Mouse (Mus musculus): ENCODE data around the gene Lrrc32. TPM values are rescaled to one million over a fixed set of nuclear protein-coding genes. Genes with fewer than 3 reads are reported as not detected.

The Lrrc32 gene
- polyA plus RNA-seq, 1 experiment, result 0.01 TPM

DNA sequence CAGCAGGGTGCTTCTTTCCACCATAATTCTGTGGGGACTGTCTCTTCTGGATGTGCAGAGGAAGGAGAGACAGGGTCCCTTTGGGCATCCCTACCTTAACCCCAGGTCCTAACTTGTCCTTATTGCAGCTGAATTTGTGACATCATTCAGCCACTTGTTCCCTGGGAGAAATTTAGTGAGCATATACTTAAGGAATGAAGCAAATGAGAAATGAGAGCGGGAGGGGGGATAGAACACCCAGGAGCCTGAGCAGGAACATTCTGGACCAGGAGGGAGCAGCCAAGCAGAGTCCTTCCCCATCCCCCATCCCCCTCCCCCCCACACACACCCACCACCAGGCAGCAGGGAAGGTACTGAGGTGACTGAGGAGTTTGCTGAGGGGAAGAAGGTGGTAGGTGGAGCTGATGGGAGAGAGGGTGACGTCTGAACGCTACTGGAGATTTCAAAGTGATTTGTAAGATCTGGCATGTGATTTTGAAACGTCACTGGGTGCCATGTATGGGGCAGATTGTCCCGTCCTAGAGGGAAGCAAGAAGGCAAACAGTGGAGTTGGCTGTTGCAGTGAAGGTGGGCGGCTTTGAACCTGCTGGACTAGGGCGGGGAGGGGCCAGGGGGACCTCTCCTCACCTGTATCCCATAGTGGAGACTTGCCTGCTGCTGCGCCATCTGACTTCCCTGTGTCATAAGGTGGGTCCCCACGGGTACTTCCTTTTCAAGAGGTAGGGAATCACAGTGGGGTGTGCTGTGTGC is 2.5 kb downstream of the Lrrc32 start:
- Histone ChIP-seq H3K79me2 (ENCODE audit: control insufficient read depth, insufficient read depth) (no peaks in the 10 kb centered on the region), H3K36me3 (ENCODE audit: control insufficient read depth, insufficient read depth) (no peaks in the 10 kb centered on the region), H3K4me3 (ENCODE audit: insufficient read depth, poor library complexity, severe bottlenecking) (no peak overlapping the region), H3K79me3 (ENCODE audit: low read depth) (no peaks in the 10 kb centered on the region), H3K27me3 (ENCODE audit: control insufficient read depth, insufficient read depth, insufficient read length) (no peaks in the 10 kb centered on the region), H3ac (ENCODE audit: control insufficient read depth, insufficient read length, low read depth) (no peak overlapping the region)
- TF ChIP-seq CEBPB (IDR thresholded peaks at IDR 0.05; ENCODE audit: low read depth) (no peak), USF1 (IDR thresholded peaks at IDR 0.05; ENCODE audit: low read depth) (no peak), MYOG (IDR thresholded peaks at IDR 0.05; ENCODE audit: control insufficient read depth, extremely low read depth, insufficient read length) (no peak), MAX (IDR thresholded peaks at IDR 0.05) (no peak), CTCF (IDR thresholded peaks at IDR 0.05; ENCODE audit: control insufficient read depth, insufficient read depth, insufficient read length) (no peak), MYOD1 (IDR thresholded peaks at IDR 0.05; ENCODE audit: control insufficient read depth, insufficient read length, low read depth) (no peak), FOSL1 (IDR thresholded peaks at IDR 0.05; ENCODE audit: insufficient read depth, low read length, poor library complexity, severe bottlenecking) (no peak)

DNA sequence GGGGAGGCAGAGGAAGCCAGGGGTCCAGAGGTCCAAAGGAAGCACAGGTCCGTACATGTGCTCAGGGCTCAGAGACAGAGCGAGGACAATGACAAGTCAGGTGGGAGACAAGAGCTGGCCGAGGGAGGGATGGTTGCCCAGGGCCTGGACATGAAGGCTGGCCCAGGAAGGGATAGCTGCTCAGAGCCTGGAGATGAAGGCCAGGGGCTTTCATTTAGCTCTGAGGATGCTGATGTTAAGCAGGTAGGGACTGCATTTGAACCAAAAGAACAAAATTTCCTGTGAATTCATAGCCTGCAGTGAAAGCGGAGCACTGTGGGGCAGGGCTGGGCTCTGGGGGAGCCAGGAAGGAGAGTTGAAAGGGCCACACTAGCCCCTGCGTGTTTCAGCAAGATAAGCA is 3.2 kb downstream of the Lrrc32 start:
- no peak overlapping the region for H3K4me3 ChIP-seq (ENCODE audit: insufficient read depth, poor library complexity, severe bottlenecking)
- TF ChIP-seq CEBPB (IDR thresholded peaks at IDR 0.05; ENCODE audit: low read depth), result no peak
- TF ChIP-seq FOSL1 (IDR thresholded peaks at IDR 0.05; ENCODE audit: insufficient read depth, low read length, poor library complexity, severe bottlenecking), result no peak
- TF ChIP-seq MAX (IDR thresholded peaks at IDR 0.05), result no peak
- no peak for TF ChIP-seq CTCF (IDR thresholded peaks at IDR 0.05; ENCODE audit: control insufficient read depth, insufficient read depth, insufficient read length)
- no peak for TF ChIP-seq USF1 (IDR thresholded peaks at IDR 0.05; ENCODE audit: low read depth)
- no peak for TF ChIP-seq MYOG (IDR thresholded peaks at IDR 0.05; ENCODE audit: control insufficient read depth, extremely low read depth, insufficient read length)
- no peak for TF ChIP-seq MYOD1 (IDR thresholded peaks at IDR 0.05; ENCODE audit: control insufficient read depth, insufficient read length, low read depth)
- H3K36me3 ChIP-seq (ENCODE audit: control insufficient read depth, insufficient read depth), result no peaks in the 10 kb centered on the region
- H3K27me3 ChIP-seq (ENCODE audit: control insufficient read depth, insufficient read depth, insufficient read length), result no peaks in the 10 kb centered on the region
- no peaks in the 10 kb centered on the region for H3K79me2 ChIP-seq (ENCODE audit: control insufficient read depth, insufficient read depth)
- no peak overlapping the region for H3ac ChIP-seq (ENCODE audit: control insufficient read depth, insufficient read length, low read depth)
- H3K79me3 ChIP-seq (ENCODE audit: low read depth), result no peaks in the 10 kb centered on the region

DNA sequence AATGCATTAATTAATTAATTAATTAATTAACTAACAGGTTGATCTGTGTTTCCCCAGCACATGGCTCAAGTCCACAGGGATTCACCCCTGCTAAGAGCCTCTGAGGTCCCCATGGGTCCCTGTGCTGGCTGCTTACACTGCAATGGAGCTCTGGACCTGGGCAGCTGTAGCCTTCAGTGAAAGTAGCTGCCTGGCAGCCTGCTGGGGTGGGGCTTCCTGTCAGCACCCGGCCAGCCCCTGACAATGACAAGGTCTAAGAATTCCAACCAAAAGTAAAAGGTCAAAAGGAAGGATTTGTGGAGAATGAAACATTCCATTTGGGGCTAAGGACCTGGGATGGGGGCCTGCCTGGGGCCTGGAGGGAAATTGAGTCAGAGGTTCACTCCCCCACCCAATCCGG is 4.2 kb downstream of the Lrrc32 start:
- Histone ChIP-seq H3K79me2 (ENCODE audit: control insufficient read depth, insufficient read depth) (no peaks in the 10 kb centered on the region), H3ac (ENCODE audit: control insufficient read depth, insufficient read length, low read depth) (no peak overlapping the region), H3K4me3 (ENCODE audit: insufficient read depth, poor library complexity, severe bottlenecking) (no peak overlapping the region), H3K36me3 (ENCODE audit: control insufficient read depth, insufficient read depth) (no peaks in the 10 kb centered on the region), H3K79me3 (ENCODE audit: low read depth) (no peaks in the 10 kb centered on the region), H3K27me3 (ENCODE audit: control insufficient read depth, insufficient read depth, insufficient read length) (peaks cover 2% of the 10 kb centered on the region)
- TF ChIP-seq CTCF (IDR thresholded peaks at IDR 0.05; ENCODE audit: control insufficient read depth, insufficient read depth, insufficient read length), result no peak
- no peak for TF ChIP-seq USF1 (IDR thresholded peaks at IDR 0.05; ENCODE audit: low read depth)
- TF ChIP-seq CEBPB (IDR thresholded peaks at IDR 0.05; ENCODE audit: low read depth), result no peak
- no peak for TF ChIP-seq MAX (IDR thresholded peaks at IDR 0.05)
- TF ChIP-seq MYOD1 (IDR thresholded peaks at IDR 0.05; ENCODE audit: control insufficient read depth, insufficient read length, low read depth), result no peak
- TF ChIP-seq MYOG (IDR thresholded peaks at IDR 0.05; ENCODE audit: control insufficient read depth, extremely low read depth, insufficient read length), result no peak
- no peak for TF ChIP-seq FOSL1 (IDR thresholded peaks at IDR 0.05; ENCODE audit: insufficient read depth, low read length, poor library complexity, severe bottlenecking)

DNA sequence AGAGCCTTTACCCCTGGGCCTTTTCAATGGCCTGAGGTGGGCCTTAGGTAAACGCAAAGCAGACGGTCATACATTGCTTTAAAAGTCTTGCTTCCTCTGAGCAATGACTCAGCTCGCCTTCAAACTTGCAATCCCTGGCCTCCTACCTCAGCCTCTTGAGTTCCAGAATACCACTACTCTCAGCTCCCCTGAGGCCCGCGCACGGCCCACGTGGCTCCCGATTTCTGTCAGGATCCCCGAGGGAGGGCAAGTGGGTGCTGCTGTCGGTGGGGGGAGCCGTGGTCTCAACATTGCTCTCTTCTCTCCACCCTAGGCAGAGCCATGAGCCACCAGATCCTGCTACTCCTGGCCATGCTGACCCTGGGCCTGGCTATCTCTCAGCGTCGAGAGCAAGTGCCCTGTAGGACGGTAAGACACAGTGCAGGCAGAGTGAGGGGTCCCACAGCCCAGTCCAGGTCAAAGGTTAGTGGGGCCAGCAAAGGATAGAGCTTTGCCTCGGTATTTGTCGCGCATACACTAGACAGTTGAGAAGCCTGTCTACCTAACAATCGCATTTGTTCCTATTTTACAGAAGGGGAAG is 4.9 kb downstream of the Lrrc32 start:
- TF ChIP-seq CEBPB (IDR thresholded peaks at IDR 0.05; ENCODE audit: low read depth) (no peak), MYOG (IDR thresholded peaks at IDR 0.05; ENCODE audit: control insufficient read depth, extremely low read depth, insufficient read length) (no peak), CTCF (IDR thresholded peaks at IDR 0.05; ENCODE audit: control insufficient read depth, insufficient read depth, insufficient read length) (no peak), MAX (IDR thresholded peaks at IDR 0.05) (no peak), USF1 (IDR thresholded peaks at IDR 0.05; ENCODE audit: low read depth) (no peak), FOSL1 (IDR thresholded peaks at IDR 0.05; ENCODE audit: insufficient read depth, low read length, poor library complexity, severe bottlenecking) (no peak), MYOD1 (IDR thresholded peaks at IDR 0.05; ENCODE audit: control insufficient read depth, insufficient read length, low read depth) (no peak)
- no peak overlapping the region for H3K4me3 ChIP-seq (ENCODE audit: insufficient read depth, poor library complexity, severe bottlenecking)
- no peak overlapping the region for H3ac ChIP-seq (ENCODE audit: control insufficient read depth, insufficient read length, low read depth)
- H3K27me3 ChIP-seq (ENCODE audit: control insufficient read depth, insufficient read depth, insufficient read length), result peaks cover 7% of the 10 kb centered on the region
- no peaks in the 10 kb centered on the region for H3K36me3 ChIP-seq (ENCODE audit: control insufficient read depth, insufficient read depth)
- no peaks in the 10 kb centered on the region for H3K79me3 ChIP-seq (ENCODE audit: low read depth)
- H3K79me2 ChIP-seq (ENCODE audit: control insufficient read depth, insufficient read depth), result no peaks in the 10 kb centered on the region

DNA sequence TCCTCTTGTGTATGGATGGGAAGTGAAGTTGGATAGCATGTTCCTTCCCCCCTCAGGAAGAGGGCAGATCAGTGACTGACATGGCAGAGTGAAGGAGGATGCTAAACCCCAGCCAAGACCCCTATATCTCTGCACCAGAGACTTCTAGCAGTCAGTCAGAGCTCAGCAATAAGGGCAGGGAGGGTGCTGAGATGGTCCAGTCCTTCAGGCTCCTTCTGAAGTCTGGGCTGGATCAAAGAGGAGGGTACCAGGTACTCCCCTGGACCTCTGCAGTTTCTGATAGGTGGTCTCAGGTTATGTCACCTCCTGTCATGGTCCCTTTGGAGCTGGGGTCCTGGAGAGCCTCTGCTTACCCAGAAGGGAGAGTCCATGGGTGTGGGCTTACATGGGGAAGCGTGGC is 6.5 kb downstream of the Lrrc32 start:
- no peak overlapping the region for H3ac ChIP-seq (ENCODE audit: control insufficient read depth, insufficient read length, low read depth)
- H3K79me2 ChIP-seq (ENCODE audit: control insufficient read depth, insufficient read depth), result no peaks in the 10 kb centered on the region
- no peaks in the 10 kb centered on the region for H3K36me3 ChIP-seq (ENCODE audit: control insufficient read depth, insufficient read depth)
- H3K27me3 ChIP-seq (ENCODE audit: control insufficient read depth, insufficient read depth, insufficient read length), result peaks cover 15% of the 10 kb centered on the region
- no peak overlapping the region for H3K4me3 ChIP-seq (ENCODE audit: insufficient read depth, poor library complexity, severe bottlenecking)
- TF ChIP-seq CEBPB (IDR thresholded peaks at IDR 0.05; ENCODE audit: low read depth), result no peak
- no peak for TF ChIP-seq FOSL1 (IDR thresholded peaks at IDR 0.05; ENCODE audit: insufficient read depth, low read length, poor library complexity, severe bottlenecking)
- no peak for TF ChIP-seq CTCF (IDR thresholded peaks at IDR 0.05; ENCODE audit: control insufficient read depth, insufficient read depth, insufficient read length)
- TF ChIP-seq MYOG (IDR thresholded peaks at IDR 0.05; ENCODE audit: control insufficient read depth, extremely low read depth, insufficient read length), result no peak
- TF ChIP-seq MYOD1 (IDR thresholded peaks at IDR 0.05; ENCODE audit: control insufficient read depth, insufficient read length, low read depth), result no peak
- no peak for TF ChIP-seq MAX (IDR thresholded peaks at IDR 0.05)
- no peak for TF ChIP-seq USF1 (IDR thresholded peaks at IDR 0.05; ENCODE audit: low read depth)
- no peaks in the 10 kb centered on the region for H3K79me3 ChIP-seq (ENCODE audit: low read depth)

Measured in C2C12 (cell line).